Mouse (Mus musculus): Measurements from ENCODE around the gene Inafm2. TPM values are rescaled to one million over a fixed set of nuclear protein-coding genes. Genes with fewer than 3 reads are reported as not detected.
A peak's percentile ranks its signal among the peaks of the same experiment; 100 is the strongest.

Gene Inafm2
- polyA plus RNA-seq (2014; fragmentation: Nextera tagmentation; extraction: Ambion mirVana): 31.9 and 37.0 TPM in 2 replicates

DNA sequence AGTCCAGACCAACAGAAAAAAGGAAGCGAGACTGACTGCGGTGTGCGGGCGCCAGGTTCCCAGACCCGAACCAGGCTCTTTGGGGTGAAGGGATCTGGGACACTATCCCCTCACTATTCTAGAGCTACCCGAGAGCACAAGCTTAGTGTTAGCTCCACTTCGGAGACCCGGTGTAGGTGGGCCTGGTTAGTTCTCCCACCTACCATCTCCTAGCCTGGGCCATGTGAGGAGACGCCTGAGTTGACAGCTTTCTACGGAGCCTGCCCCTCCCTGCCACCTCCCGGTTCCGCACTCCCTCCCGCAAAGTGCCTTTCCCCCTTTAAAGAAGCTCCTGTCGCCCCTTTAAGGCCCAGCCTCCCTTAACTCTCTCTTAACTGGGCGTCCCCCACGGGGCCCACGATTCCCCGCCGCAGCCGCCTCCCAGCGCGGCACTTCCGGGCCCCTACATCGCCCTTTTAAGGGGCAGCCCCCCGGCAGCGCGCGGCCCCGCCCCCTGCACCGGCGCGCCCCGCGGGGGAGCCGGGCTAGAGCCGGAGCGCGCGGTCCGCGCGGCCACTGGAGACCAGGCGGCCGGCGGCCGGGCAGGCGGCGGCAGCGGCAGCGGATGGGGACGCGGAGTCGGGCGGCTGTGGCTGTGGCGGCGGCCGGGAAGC, at the start of gene Inafm2:
TSS of gene Inafm2 (plus strand) at position 527 of the 653 bp plus-strand sequence.
- under 1% methylated on average over 46 of the region's 57 CpGs for WGBS
- H3K27ac ChIP-seq (ENCODE audit: low read depth): peak within 1 kb of the TSS; percentile 43; the same call in 1 of the 2 replicates
- peak within 1 kb of the TSS; percentile 82 for H3K4me3 ChIP-seq (ENCODE audit: low read depth, low read length)

DNA sequence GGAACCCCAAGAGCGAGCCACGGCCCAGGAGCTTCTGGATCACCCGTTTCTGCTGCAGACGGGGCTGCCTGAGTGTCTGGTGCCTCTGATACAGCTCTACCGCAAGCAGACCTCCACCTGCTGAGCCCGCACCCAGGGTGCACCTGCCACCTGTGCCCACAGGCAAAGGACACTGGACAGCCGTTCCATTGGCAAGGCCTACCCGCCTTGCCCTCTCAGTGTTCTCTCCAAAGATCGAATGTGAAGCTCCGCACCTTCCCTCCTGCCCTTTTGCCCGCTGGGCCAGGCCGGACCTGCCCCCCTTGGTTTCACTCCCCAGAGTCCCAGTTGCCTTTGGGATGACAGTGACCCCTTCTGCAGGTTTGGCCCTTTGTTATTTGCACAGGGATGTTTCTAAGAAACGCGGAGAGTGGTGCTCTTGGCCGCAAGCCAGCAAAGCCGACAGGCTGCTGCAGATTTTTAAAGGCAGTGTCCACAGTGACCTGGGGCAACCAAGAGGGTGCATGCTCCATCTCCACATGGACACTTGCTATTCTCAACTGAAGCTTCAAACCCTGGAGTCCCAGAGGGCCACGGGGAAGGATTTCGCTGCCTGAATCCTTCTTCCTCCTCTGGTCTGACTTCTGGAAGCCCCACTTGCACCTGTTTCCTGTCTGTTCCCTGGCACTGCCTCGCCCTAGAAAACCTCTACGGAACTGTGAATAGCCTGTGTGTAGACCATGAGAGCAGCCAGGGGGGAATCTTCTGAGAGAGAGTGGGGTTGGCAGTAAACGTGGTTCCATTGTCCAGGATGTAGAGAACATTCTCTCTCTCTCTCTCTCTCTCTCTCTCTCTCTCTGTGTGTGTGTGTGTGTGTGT, 48.9 kb upstream of the Inafm2 start:
- Histone ChIP-seq H3K4me3 (ENCODE audit: low read depth, low read length) (no peak overlapping the region), H3K4me1 (replicated peaks; ENCODE audit: control insufficient read depth, insufficient read depth, low read length) (peaks cover 13% of the 10 kb centered on the region), H3K27ac (ENCODE audit: low read depth) (no peak overlapping the region), H3K27me3 (replicated peaks; ENCODE audit: control insufficient read depth, insufficient read depth, low read length) (peaks cover 21% of the 10 kb centered on the region), H3K9ac (ENCODE audit: low read length) (no peak overlapping the region), H3K36me3 (ENCODE audit: control insufficient read depth, insufficient read depth, low read length) (no peaks in the 10 kb centered on the region), H3K9me3 (ENCODE audit: control insufficient read depth, low read length) (no peaks in the 10 kb centered on the region), H3K4me2 (ENCODE audit: low read length) (no peak overlapping the region)
- DNase-seq (ENCODE audit: low spot score) (no peak), ATAC-seq (replicated peaks; ENCODE audit: low FRiP score, low TSS enrichment, low read depth) (no peak)
- 43% methylated on average over 21 of the region's 21 CpGs for WGBS

More for the DNA sequence above, at the start of gene Inafm2:
- H3K9me3 ChIP-seq (ENCODE audit: control insufficient read depth, low read length): no peaks in the 10 kb centered on the region
- peak within 1 kb of the TSS; percentile 94 for H3K4me2 ChIP-seq (ENCODE audit: low read length)
- peaks cover 10% of the 10 kb centered on the region; the same call in 1 of the 2 replicates for H3K27me3 ChIP-seq (replicated peaks; ENCODE audit: control insufficient read depth, insufficient read depth, low read length)
- ATAC-seq (replicated peaks; ENCODE audit: low FRiP score, low TSS enrichment, low read depth): peak; percentile 89
- peaks cover 34% of the 10 kb centered on the region for H3K4me1 ChIP-seq (replicated peaks; ENCODE audit: control insufficient read depth, insufficient read depth, low read length)
- peak; percentile 90 for DNase-seq (ENCODE audit: low spot score)
- peak within 1 kb of the TSS; percentile 84 for H3K9ac ChIP-seq (ENCODE audit: low read length)
- H3K36me3 ChIP-seq (ENCODE audit: control insufficient read depth, insufficient read depth, low read length): peaks cover 9% of the 10 kb centered on the region

- no peaks in the 10 kb centered on the region for H3K36me3 ChIP-seq (ENCODE audit: control insufficient read depth, insufficient read depth, low read length)
- peaks cover 29% of the 10 kb centered on the region for H3K27me3 ChIP-seq (replicated peaks; ENCODE audit: control insufficient read depth, insufficient read depth, low read length)
- WGBS: 42% methylated on average over 5 of the region's 5 CpGs
- no peak overlapping the region for H3K9ac ChIP-seq (ENCODE audit: low read length)
- H3K4me2 ChIP-seq (ENCODE audit: low read length): no peak overlapping the region
- DNase-seq (ENCODE audit: low spot score): no peak
- H3K4me3 ChIP-seq (ENCODE audit: low read depth, low read length): no peak overlapping the region
- no peaks in the 10 kb centered on the region for H3K9me3 ChIP-seq (ENCODE audit: control insufficient read depth, low read length)
- ATAC-seq (replicated peaks; ENCODE audit: low FRiP score, low TSS enrichment, low read depth): no peak
- no peak overlapping the region for H3K27ac ChIP-seq (ENCODE audit: low read depth)
- peaks cover 13% of the 10 kb centered on the region for H3K4me1 ChIP-seq (replicated peaks; ENCODE audit: control insufficient read depth, insufficient read depth, low read length)
Measured at GRCm38 (mm10) chr2:118697311-118697877, 48.2 kb upstream of the Inafm2 start.

DNA sequence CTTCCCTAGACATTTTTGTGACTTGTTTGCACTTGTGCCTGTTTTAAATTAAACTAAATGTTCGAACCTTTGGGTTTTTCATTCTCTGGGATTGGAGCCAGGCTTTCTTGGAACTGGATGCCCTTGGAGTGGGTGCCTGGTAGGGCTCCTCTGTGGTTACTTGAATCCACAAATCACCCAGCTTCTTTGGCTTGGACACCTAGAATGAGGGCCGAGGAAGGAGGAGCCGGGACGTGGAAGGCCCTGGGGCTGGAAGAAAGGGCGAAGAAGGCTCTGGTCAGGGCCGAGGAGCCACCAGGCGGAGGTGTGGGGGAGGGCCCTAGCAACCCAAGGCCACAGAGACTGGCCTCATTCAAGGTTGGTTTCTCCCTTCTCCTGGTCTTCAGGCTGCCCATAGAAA, 47.6 kb upstream of the Inafm2 start:
- peaks cover 34% of the 10 kb centered on the region for H3K27me3 ChIP-seq (replicated peaks; ENCODE audit: control insufficient read depth, insufficient read depth, low read length)
- DNase-seq (ENCODE audit: low spot score) (no peak), ATAC-seq (replicated peaks; ENCODE audit: low FRiP score, low TSS enrichment, low read depth) (no peak)
- H3K27ac ChIP-seq (ENCODE audit: low read depth): no peak overlapping the region
- H3K4me1 ChIP-seq (replicated peaks; ENCODE audit: control insufficient read depth, insufficient read depth, low read length): peaks cover 13% of the 10 kb centered on the region
- no peaks in the 10 kb centered on the region for H3K9me3 ChIP-seq (ENCODE audit: control insufficient read depth, low read length)
- no peak overlapping the region for H3K4me3 ChIP-seq (ENCODE audit: low read depth, low read length)
- H3K36me3 ChIP-seq (ENCODE audit: control insufficient read depth, insufficient read depth, low read length): no peaks in the 10 kb centered on the region
- H3K4me2 ChIP-seq (ENCODE audit: low read length): no peak overlapping the region
- WGBS: 34% methylated on average over 7 of the region's 7 CpGs
- no peak overlapping the region for H3K9ac ChIP-seq (ENCODE audit: low read length)

GRCm38 (mm10) chr2:118700179-118701062, 45.1 kb upstream of the Inafm2 start:
- H3K9ac ChIP-seq (ENCODE audit: low read length): no peak overlapping the region
- 3% methylated on average over 32 of the region's 32 CpGs for WGBS
- peak; percentile 37; the same call in 1 of the 2 replicates for ATAC-seq (replicated peaks; ENCODE audit: low FRiP score, low TSS enrichment, low read depth)

DNA sequence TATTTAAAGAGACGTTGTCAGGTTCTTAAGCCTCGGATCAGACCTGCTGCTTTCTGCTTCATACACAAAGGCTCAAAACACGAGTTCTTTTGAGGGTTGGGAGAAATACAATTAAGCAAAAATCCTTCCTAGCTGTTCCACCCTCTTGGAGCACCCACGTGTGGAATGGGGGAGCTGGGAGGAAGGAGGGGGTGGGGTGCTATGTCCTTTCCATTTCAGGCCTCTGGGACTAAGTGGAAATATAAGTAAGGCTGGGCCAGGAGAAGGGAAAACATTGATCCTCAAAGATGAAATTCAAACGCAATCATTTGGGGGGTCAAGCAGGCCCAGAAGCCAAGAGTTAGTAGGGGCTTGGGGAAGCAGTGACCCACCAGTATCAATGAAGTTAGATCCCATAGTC, 44.4 kb upstream of the Inafm2 start:
- peaks cover 62% of the 10 kb centered on the region for H3K27me3 ChIP-seq (replicated peaks; ENCODE audit: control insufficient read depth, insufficient read depth, low read length)
- peaks cover 27% of the 10 kb centered on the region for H3K4me1 ChIP-seq (replicated peaks; ENCODE audit: control insufficient read depth, insufficient read depth, low read length)
- H3K9me3 ChIP-seq (ENCODE audit: control insufficient read depth, low read length): no peaks in the 10 kb centered on the region
- H3K4me2 ChIP-seq (ENCODE audit: low read length): no peak overlapping the region
- H3K4me3 ChIP-seq (ENCODE audit: low read depth, low read length): no peak overlapping the region
- DNase-seq (ENCODE audit: low spot score) (no peak), ATAC-seq (replicated peaks; ENCODE audit: low FRiP score, low TSS enrichment, low read depth) (no peak)
- no peak overlapping the region for H3K27ac ChIP-seq (ENCODE audit: low read depth)
- H3K36me3 ChIP-seq (ENCODE audit: control insufficient read depth, insufficient read depth, low read length): no peaks in the 10 kb centered on the region
- H3K9ac ChIP-seq (ENCODE audit: low read length): no peak overlapping the region
- WGBS: 16% methylated on average over 5 of the region's 5 CpGs

More at GRCm38 (mm10) chr2:118700179-118701062, 45.1 kb upstream of the Inafm2 start:
- Histone ChIP-seq H3K27ac (ENCODE audit: low read depth) (no peak overlapping the region), H3K4me2 (ENCODE audit: low read length) (peak overlapping the region; percentile 52), H3K4me1 (replicated peaks; ENCODE audit: control insufficient read depth, insufficient read depth, low read length) (peaks cover 27% of the 10 kb centered on the region), H3K27me3 (replicated peaks; ENCODE audit: control insufficient read depth, insufficient read depth, low read length) (peaks cover 59% of the 10 kb centered on the region), H3K36me3 (ENCODE audit: control insufficient read depth, insufficient read depth, low read length) (no peaks in the 10 kb centered on the region), H3K4me3 (ENCODE audit: low read depth, low read length) (peak overlapping the region; percentile 27; the same call in 1 of the 2 replicates), H3K9me3 (ENCODE audit: control insufficient read depth, low read length) (no peaks in the 10 kb centered on the region)
- DNase-seq (ENCODE audit: low spot score): peak; percentile 95

DNA sequence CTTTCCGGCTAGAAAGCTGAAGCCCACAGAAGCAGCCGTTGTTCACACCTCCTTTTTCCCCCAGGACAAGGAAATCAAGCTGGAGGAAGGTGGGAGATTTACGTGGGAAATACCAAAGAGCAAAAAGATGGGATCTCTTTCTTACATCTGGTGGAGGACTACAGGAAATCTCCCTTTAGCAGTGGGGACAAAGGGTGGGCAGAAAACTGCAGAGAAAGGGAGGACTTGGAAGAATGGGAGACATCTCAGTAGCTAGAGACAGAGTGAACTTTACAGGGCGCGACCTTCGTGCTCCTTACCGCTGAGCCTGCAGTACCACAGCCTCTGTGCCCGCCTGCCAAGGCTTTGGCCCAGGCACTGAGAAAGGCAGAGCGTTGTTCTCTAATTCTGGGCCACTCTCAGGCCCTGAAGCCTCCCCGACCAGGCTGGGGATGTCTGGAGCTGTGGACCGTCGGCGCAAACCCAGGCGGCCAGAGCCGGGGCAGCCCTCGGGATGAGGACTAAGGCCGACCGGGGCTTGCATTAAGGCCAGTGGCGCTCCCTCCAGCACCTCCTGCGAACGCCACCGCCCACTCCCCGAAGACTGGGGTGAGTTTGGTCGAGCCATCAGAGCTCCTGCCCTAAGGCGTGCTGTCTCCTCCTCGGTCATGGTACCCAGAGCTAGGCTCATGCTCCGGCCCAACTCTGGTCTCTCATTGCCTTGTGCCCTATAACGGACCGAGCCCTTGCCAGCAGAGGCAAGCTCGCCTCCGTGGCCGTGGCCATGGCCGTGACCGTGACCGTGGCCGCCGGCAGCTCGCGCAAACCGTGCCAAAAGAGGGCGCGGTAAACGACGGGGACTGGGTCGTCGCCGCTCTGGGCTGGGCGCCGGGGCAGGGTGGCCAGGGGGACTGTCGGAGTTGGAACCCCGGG, 43.3 kb upstream of the Inafm2 start:
- Histone ChIP-seq H3K36me3 (ENCODE audit: control insufficient read depth, insufficient read depth, low read length) (no peaks in the 10 kb centered on the region), H3K27ac (ENCODE audit: low read depth) (no peak overlapping the region), H3K9ac (ENCODE audit: low read length) (no peak overlapping the region), H3K4me1 (replicated peaks; ENCODE audit: control insufficient read depth, insufficient read depth, low read length) (peaks cover 27% of the 10 kb centered on the region), H3K27me3 (replicated peaks; ENCODE audit: control insufficient read depth, insufficient read depth, low read length) (peaks cover 70% of the 10 kb centered on the region), H3K9me3 (ENCODE audit: control insufficient read depth, low read length) (no peaks in the 10 kb centered on the region), H3K4me3 (ENCODE audit: low read depth, low read length) (peak overlapping the region; percentile 42), H3K4me2 (ENCODE audit: low read length) (peak overlapping the region; percentile 77)
- DNase-seq (ENCODE audit: low spot score) (no peak), ATAC-seq (replicated peaks; ENCODE audit: low FRiP score, low TSS enrichment, low read depth) (no peak)
- 8% methylated on average over 51 of the region's 51 CpGs for WGBS

Data from intestine, embryonic 14.5 days (tissue).